Mouse (Mus musculus) cerebellum, postnatal 4 days (tissue): ENCODE results near the gene Lypd5.

Experiments
- DNase-seq, 2 experiments: peaks; one replicate each; pipeline ENCODE4 v3.0.0; 2022; ENCODE audit warnings: low spot score in 2 of 2, mixed read lengths in 1 of 2

Gene Lypd5

DNA sequence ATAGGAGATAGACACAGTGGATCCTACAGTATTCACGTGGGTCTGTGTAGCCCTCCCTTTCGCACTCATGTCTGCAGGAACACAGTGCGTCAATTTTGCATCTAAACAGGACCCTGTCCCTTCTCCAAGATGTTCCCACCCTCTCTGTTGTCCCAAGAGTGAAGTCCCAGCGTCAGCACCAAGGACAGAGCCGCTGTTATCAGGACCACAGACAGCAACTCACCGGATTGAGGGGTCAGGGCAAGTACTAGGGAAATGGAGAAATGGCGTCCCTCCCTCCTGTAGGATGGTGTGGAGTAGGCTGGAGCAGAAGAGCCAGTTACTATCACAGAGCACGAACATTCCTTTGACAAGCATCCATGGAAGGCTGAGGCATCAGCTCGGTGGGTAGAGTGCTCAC lies 10.3 kb downstream of the Lypd5 start:
- DNase-seq: no peak

DNA sequence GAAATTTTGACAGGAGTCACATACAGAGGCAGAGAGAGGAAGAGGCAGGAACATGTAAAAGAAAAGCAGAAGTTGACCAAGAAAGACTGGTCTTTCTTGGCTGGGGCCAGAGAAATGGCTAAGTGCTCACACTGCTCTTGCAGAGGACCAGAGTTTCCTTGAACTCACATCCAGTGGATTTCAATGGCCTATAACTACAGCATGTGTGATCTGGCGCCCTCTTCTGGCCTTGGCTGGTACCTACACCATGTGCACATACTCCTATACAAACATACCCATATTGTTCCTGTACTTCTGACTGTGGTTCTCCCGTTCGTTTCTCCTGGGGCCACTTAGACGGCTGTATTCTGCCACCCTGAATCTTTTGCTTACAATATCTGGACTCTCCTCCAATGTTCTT lies 12.0 kb downstream of the Lypd5 start:
- no peak for DNase-seq

DNA sequence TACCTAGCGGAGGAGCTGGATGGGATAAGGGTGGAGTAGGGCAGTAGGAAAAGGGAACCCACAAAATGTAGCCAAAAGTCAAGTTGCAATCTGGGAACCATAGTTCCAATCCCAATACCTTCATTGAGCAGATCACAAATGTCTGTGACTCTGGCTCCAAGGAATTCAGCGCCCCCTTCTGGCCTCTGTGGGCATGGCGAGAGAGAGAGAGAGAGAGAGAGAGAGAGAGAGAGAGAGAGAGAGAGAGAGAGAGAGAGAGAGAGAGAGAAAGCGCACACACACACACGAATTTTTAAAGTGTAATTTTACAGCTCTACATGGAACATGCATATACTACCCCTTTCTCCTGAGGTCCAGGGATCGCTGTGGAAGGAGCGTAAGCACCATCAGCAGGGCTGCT lies 14.2 kb downstream of the Lypd5 start:
- DNase-seq: peak in 1 of 2 experiments; percentile 59

DNA sequence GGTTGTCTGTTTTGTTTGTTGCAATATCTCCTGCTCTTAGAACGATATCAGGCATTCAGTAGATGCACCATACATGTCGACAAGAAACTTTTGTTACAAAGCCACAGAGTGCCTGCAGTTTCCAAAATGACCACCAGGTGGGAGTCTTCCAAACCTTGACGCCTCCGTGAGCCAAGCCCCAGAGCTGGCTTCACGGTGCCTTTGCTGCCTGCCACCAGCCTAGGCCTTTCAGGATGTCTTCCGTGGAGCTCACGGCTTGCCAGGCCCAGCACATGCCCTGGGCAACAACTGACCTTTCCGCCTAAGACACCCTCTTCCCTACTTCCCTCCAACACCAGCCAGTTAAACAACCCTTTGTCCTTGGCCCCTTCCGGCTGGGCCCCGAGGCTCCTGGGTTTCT lies 15.8 kb downstream of the Lypd5 start:
- DNase-seq: peak; percentile 81 to 91

DNA sequence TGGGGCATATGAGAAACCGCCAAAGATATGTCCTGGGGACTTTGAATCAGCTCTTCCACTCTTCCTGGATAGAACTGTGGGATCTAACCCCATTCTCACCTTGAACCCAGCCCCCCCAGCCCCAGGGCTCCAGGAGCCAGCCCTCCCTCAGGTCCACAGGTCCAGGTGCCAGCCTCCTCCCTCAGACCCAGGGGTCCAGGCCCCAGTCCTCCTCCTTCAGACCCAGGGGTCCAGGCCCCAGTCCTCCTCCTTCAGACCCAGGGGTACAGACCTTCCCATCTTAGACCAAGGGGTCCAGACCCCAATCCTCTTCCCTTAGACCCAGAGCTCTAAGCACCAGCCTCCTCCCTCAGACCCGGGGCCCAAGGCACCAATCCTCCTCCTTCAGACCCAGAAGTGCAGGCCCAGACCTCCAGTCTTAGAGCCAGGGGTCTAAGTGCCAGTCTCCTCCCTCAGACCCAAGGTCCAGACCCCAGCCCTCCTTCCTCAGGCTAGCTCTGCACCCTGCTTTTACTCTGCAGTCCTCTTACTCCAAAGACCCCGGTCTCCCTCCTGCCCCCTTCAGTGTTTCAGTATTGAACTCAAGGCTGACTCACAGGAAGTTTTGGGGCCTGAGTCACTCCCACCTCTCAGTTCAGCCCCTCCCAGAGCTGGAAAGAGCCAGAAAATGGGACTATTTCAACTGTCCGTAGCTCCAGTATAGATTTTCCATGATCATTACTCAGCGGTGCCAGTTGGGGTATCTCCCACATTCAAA lies 16.4 kb downstream of the Lypd5 start:
- DNase-seq: no peak

DNA sequence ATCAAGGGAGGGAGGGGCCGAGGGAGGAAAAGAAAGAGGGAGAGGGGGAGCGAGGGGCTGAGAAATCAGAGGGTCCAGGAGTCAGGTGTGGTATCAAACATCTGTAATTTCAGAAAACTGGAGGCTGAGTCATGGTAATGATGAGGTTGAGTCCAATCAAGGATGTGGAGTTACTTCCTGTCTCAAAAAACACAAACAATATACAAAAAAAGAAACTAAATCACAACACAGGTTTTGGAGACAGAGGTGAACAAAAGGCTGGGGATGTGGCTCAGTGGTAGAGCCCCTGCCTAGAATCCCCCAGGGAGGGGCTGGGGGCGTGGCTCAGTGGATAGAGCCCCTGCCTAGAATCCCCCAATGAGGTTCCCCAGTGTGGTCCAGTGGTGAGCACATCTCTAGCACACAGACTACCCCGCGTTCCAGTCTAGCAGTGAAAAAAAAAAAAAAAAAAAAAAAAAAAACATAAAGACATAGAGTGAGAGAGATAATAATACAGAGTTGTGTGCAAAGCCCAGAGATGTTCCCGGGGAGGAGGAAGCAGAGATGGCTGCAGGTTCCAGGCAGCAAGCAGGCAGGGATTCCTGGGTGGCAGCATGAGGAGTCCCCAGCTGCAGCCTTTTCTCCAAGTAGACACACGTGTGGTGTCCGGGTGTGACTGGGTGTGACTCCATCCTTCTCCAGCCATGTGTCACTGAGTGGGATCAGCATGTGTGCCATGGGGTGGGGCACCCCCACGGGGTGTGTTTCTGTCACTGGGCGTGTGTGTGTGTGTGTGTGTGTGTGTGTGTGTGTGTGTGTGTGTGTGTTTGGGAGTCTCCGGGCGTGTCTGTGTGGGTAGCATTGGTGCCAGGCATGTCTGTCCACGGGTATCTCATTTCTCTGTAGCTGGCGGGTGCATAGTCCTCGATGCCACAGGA lies 18.0 kb downstream of the Lypd5 start:
- DNase-seq: no peak

DNA sequence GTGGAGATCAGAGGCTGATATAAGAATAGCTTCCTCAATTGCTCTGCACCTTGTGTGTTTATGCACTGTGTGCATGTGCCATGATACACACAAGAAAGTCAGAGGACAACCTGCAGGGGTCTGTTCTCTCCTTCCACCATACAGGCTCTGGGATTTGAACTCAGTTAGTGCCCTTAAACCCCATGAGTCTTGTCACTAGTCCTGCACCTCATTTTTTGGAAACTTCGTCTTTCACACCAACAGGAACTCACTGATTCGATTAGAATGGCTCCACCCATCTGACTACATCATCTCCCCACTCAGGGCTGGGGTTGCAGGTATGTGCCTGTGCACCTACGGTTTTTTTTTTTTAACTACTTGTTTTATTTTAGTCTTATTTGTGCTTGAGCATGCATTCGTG lies 19.2 kb downstream of the Lypd5 start:
- no peak for DNase-seq

DNA sequence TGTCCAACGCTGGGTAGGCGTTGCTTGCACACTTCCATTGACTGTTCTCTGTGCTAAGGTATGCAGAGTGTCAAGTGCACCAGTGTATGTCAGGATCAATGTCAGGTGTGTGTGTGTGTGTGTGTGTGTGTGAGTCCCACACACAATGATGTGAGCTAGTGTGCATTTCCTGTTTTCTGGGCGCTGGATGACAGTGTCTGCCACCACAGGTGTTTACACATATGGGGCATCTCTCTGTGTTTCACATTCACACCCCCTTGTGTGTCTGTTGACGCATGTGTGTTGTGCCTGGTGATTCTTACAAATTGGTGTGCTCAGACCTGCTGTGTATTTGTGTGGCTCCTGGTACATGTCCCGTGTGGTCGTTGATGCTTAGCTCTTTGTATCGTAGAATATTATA lies 19.9 kb downstream of the Lypd5 start:
- DNase-seq: no peak

DNA sequence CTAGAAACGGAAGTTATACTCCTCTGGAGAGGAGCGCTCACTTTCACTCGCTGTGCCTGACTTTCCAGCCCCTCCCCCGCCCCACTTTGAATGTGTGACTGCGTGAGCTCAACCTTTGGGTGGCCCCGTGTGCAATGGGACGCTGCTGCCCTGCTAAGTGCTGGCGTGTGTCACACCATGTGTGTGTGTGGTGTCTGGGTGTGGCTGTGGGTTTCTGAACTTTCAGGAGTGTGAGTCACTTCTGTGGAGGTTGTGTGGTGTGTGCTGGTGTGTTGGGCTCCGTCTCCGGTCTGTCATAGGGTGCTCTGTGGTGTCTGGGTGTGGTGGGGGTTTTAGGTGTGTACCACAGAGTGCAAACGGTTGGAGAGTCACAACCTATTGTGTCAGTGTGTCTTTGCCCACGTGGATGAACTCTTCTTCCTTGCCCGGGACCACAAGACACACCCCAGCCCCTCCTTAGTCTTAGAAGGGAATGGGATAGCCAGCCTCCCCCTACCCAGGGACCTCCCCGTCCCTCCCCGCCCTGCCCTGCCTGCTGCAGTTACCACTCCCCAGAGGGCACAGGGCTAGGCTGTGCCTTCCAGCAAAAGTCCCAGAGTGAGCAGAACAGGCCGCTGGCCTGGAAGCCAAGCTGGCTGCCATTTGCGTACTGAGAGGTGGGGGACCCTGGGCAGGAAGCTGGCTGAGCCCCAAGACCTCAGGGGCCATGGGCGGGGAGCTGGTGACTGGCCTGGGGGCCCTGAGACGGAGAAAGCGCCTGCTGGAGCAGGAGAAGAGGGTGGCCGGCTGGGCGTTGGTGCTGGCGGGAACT lies 20.9 kb downstream of the Lypd5 start, which contains the start of gene Kcnn4:
Gene Kcnn4, plus strand, starts transcription at position 533 of the 811 bp plus-strand sequence.
- DNase-seq: no peak

DNA sequence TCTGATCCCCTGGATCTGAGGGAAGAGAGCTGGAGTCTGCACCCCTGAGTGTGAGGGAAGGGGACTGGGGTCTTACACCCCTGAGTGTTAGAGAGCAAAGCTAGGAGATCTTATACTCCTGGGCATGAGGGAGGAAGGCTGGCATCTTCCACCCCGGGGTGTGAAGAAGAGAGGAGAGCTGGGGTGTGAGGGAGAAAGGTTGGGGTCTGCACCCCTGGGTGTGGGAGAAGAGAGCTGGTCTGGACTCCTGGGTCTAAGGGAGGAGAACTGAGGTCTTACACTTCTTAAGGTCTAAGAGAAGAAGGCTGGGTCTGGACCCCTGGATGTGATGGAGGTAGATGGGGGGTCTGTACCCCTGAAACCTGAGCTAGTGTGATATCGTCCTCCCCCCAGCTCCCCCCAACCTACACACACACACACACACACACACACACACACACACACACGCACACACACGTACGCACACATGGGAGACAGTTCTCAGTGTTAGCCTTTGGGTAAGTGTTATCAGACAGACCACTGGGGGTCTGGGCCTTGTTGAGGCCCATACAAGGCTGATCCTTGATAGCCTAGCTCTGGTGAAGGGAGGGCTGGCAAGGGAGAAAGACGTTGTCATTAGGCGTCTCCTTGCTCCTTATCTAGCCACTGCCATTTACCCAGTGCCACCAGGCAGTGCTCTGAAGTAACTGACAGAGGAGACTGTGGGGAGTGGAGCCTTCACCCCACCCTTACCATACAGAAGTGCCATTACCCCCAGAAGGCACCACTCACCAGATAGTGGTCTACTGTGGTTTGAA lies 22.2 kb downstream of the Lypd5 start:
- no peak for DNase-seq

DNA sequence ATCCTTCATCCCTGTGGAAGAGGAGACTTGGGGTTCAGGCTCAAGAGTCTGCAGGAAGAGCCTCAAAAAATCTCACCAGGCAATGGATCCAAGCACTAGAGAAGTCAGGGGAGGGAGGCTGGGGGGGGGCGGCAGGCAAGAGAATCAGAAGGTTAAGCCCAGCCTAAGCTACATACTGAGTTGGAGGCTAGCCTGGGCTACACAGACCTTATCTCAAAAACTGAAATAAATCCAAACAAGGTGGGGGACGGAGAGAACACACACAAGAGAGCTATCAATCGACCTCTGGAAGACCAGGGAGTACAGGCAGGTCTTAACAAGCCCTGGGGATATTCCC lies 22.8 kb downstream of the Lypd5 start:
- DNase-seq: no peak

DNA sequence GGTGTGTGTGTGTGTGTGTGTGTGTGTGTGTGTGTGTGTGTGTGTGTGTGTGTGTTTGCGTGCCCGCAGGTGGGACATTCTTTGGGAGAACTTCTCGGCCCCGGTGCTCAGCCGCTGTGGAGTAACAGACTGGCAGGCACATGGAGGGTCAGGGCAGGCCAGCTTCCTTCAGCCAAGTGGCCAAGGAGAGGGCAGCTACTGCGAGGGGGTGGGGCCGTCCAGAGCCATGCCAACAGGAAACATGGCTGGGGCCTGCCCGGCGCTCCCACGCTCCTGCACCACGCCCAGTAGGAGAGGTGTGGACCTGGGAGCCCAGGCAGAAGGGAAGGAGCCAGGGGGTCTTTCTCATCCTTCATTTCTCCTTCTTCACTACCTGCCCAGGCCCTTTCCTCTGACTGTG lies 23.3 kb downstream of the Lypd5 start:
- no peak for DNase-seq

DNA sequence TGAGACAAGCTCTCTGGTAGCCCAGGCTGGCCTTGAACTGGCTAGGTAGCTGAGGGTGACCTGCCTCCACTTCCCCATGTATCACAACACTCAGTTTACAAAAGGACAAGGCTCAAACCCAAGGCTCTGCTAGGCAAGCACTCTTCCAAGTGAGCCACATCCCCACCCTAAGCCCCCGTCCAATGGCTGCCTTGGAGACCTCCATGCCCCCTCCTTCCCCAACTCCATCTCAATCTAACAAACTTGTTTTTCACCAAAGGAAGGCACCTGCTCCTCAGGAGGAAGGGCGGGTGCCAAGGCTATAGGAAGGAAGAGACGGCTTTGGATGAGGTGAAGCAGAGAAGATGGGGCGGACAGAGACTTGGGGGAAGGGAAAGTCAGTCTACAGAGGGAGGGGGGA lies 23.8 kb downstream of the Lypd5 start:
- no peak for DNase-seq

DNA sequence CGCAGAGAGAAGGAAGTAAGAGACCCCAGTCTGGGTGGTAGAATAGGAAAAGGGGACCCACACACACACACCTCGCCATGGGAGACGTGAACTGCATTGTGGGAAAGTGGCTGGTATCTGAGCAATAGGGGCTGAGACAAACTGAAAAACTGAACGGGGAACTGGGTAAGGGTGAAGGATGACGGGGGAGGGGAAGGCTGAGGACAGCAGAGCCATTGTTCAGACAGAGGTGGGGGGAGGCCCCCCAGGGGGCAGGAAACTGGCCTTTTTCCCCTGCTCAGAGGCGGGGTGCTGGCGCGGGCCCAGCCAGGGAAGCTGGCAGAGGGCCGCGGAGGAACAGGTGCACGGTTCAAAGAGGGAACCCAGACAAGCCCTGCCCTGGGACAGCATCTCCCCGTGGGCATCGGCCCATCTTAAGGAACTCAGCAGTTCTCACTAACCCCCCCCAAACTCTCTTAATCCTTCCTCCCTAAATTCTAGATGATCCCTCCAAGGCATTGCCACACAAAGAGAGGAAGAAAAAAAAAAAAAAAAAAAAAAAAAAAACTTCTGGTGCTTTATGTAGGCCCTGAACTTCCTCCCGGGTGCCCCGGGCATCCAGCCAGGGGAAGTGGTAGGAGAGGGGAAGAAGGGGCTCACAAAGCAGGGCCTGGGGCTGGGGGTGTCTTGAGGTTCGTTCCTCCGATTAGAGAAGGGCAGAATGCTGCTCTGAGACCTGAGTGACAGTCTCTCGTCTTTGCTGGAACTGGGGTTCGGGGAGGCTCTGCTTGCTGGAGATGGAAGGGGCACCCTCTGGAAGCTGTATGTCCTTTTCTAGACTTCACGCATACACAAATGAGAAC lies 24.8 kb downstream of the Lypd5 start:
- peak in 1 of 2 experiments; percentile 58 for DNase-seq

DNA sequence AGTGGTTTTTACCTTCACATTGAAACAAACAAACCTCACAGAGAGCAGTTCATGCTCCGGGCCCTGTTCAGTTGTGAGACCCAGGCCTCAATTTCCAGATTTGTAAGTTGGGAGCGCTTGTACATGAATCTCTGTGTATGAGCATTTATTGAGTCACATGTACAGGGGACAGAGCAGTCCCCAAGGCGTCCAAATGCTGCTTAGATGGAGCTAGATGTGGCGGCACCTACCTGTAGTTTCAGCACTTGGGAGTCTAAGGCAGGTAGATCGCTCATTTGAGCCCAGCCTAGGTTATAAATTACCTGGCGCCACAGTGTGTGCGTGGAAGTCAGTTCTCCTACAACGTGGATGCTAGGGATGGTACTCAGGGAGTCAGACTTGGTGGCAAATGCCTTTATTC lies 27.5 kb downstream of the Lypd5 start:
- no peak for DNase-seq

DNA sequence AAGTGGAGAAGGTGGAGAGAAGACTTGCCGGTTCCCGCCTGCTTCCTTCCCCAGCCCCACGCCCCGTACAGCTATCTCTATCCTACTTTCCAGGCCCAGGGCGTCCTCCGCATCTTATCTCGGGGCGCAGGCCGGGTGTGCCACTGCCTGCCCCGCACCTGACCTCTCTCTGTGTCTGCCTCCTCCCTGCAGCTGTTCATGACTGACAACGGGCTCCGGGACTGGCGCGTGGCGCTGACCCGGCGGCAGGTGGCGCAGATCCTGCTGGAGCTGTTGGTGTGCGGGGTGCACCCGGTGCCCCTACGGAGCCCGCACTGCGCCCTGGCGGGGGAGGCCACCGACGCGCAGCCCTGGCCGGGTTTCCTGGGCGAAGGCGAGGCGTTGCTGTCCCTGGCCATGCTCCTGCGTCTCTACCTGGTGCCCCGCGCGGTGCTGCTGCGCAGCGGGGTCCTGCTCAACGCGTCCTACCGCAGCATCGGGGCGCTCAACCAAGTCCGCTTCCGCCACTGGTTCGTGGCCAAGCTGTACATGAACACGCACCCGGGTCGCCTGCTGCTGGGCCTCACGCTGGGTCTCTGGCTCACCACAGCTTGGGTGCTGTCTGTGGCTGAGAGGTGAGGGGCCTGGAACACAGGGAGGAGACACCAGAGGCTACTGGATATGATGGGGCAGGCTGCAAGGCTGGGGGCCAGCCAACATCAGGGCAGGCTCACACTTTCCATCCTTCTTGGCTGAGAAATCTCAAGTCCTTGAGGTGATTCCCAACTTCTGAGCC lies 28.3 kb downstream of the Lypd5 start:
- peak in 1 of 2 experiments; percentile 24 for DNase-seq

DNA sequence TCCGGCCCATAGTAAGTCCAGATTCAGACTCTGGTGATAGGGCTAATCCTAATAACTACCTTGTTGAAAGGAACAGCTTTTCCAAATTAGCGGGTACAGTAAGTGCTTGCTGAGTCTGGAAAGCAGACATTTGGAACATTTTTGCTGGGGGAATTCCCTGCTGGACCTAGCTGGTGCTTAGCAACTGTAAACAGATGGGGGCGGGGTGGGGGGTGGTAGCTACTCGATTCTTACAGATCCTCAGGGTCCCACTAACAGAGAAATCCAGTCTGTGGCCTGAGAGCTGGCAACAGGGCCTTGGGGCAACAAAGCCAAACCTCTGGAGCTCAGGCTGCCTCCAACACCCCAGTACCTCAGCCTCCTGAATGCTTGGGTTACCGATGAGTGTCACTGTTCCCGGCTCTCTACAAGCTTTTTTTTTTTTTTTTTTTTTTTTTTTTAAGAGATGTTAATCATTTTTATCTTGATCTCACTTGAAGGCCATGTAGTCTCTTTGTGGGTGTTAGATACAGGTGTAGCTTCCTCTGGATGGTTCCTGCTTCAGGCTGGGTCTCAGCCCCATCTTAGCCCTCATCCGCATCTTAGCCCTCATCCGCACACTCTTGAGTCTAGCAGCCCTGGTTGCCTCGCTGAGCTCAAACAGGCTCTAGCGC lies 29.2 kb downstream of the Lypd5 start:
- DNase-seq: no peak

DNA sequence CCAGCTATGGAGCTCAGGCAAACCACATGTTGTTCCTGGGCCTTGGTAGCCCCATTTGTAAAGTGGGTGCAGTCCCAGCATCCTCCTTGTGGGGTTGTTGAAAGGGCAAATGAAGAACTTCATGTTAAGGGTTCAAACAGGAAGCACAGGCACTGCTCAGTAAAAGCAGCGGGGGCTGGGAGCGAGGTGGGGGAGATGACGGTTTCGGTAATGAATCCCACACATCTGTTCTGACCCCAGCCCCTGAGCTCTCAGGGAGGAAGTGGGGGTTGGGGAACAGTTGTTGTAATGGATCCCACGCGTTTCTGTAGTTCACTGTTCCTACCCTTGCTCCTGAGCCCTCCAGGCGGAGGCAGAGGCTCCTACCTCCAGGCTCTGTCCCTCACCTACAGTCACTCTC lies 30.9 kb downstream of the Lypd5 start:
- DNase-seq: no peak

DNA sequence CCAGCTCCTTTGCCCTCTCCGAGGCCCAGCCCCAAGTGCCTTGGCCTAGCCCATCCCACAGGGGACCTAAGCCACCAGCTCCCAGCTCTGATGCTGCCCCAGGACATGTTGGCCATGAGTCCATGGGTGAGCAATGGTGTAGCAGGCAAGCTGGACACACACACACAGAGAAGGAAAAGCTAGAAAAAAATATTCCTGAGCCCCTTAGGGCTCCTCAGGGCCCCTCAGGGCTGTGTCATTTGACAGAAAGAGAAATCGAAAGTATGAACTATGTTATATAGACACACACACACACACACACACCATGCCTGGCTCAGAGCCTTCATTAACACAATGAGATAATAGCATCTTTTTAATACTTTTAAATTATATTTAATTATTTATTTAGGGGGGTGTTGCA lies 31.4 kb downstream of the Lypd5 start:
- no peak for DNase-seq
